Mouse (Mus musculus) midbrain, embryonic 11.5 days (tissue): ENCODE results near the gene Psmd2. TPM values are rescaled to one million over a fixed set of nuclear protein-coding genes. Genes with fewer than 3 reads are reported as not detected.

Experiments used
- ATAC-seq: fragments of 200-750 bp; cut with Nextera tagmentation; 2 replicates; pipeline ENCODE4 v1.8.0; 2017; ENCODE audit warnings: moderate TSS enrichment, moderate library complexity; ENCODE audit not compliant: low FRiP score
- DNase-seq: peaks from one replicate; pipeline ENCODE4 v3.0.0; 2015; ENCODE audit warnings: low spot score; ENCODE audit errors: missing footprints
- H3K27ac ChIP-seq: fragments of 300-500 bp; sonication (generic); 2 replicates; pipeline ENCODE4 v1.5.1; 2014; ENCODE audit warnings: low read depth, low read length
- H3K27me3 ChIP-seq: fragments of 300-500 bp; sonication (generic); 2 replicates; pipeline ENCODE4 v1.6.1; 2014; ENCODE audit warnings: mild to moderate bottlenecking, low read length, moderate library complexity, mixed read lengths; ENCODE audit not compliant: control insufficient read depth, insufficient read depth
- H3K36me3 ChIP-seq: fragments of 300-500 bp; sonication (generic); 2 replicates; pipeline ENCODE4 v1.6.1; 2014; ENCODE audit warnings: mild to moderate bottlenecking, low read length, moderate library complexity, mixed read lengths; ENCODE audit not compliant: control insufficient read depth, insufficient read depth
- H3K4me1 ChIP-seq: fragments of 300-500 bp; sonication (generic); 2 replicates; pipeline ENCODE4 v1.6.1; 2014; ENCODE audit warnings: low read length; ENCODE audit not compliant: control insufficient read depth, insufficient read depth
- H3K4me2 ChIP-seq: fragments of 300-500 bp; sonication (generic); 2 replicates; pipeline ENCODE4 v1.6.1; 2014; ENCODE audit warnings: mild to moderate bottlenecking, moderate library complexity
- H3K4me3 ChIP-seq: fragments of 300-500 bp; sonication (generic); 2 replicates; pipeline ENCODE4 v1.5.1; 2014; ENCODE audit warnings: low read depth, low read length
- H3K9ac ChIP-seq: fragments of 300-500 bp; sonication (generic); 2 replicates; pipeline ENCODE4 v1.6.1; 2014; ENCODE audit warnings: low read length
- H3K9me3 ChIP-seq: fragments of 300-500 bp; sonication (generic); 2 replicates; pipeline ENCODE4 v1.6.1; 2016; ENCODE audit warnings: low read length; ENCODE audit not compliant: control insufficient read depth
- WGBS: fragments of 180-500 bp; shearing (Covaris S2); extraction: QIAGEN DNeasy Blood & Tissue Kit; methylation state at CpG from one replicate; pipeline ENCODE4 v1.1.7; 2014; 5-methylcytosine and 5-hydroxymethylcytosine counted together
- polyA plus RNA-seq: library from polyadenylated mRNA; unstranded; fragments of >200 nt; fragmentation: Nextera tagmentation; extraction: Ambion mirVana; gene quantifications from 2 replicates; pipeline ENCODE4 v1.2.1, GENCODE M21; 2014

Psmd2 gene
- polyA plus RNA-seq, 1 experiment from 2014 or later: 474 TPM

DNA sequence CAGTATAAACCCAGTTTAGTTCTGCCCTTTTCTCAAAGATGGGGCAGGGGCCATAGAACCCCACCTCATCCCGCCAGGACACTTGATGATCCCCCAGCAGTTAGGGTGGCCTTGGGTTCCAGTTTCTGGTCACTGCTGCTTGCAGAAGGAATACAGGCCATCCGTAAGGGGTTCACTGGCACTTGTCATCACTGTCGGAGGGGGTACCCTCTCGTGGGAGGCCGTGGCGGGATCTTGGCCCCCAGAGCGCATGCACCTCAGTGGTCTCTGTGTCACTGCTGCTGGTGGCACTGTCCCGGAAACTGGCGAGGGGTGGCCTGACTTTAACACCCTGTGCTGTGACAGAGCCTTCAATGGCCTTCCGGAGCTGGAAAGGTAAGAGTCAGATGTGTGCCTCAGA lies 51.6 kb downstream of the Psmd2 start:
- no peak overlapping the region for H3K9ac ChIP-seq
- no peak for ATAC-seq
- no peak overlapping the region for H3K4me2 ChIP-seq
- H3K4me1 ChIP-seq: peaks cover 21% of the 10 kb centered on the region
- no peaks in the 10 kb centered on the region for H3K9me3 ChIP-seq
- no peak overlapping the region for H3K27ac ChIP-seq
- H3K27me3 ChIP-seq: no peaks in the 10 kb centered on the region
- H3K36me3 ChIP-seq: peaks cover 2% of the 10 kb centered on the region; the same call in 1 of the 2 replicates
- 89% methylated on average over 10 of the region's 10 CpGs for WGBS
- H3K4me3 ChIP-seq: no peak overlapping the region
- DNase-seq: no peak

DNA sequence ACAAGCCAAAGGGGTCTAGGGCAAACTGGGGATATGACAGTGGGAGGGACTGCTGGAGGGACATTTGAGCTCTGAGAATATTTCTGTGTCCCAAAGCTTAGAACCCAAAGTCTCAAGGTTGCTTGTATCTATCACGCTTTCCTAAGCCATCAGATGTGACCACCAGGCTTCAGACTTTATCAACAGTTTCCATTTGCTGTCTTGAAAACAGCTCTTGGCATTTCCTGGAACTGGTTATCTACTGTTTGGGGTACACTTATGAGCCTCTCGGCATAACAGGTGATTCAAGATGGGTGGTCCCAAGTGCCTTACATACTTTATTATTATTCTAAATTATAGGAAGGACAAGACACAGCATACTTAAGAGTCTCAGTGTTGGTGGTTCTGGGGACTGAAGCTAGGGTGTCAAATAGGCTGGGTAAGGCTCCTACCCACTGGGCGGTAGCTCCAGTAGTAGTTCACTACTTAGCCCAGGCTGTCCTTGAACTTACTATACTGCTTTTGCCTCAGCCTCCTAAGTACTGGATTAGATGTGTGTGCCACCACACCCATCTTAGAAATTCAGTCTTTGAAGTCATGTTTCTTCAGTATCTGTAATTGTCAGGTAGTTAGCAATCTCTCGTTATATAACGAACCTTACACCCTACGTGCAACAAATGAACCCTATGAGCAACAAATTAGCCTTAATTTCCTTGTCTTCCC lies 52.4 kb downstream of the Psmd2 start:
- no peak for ATAC-seq
- Histone ChIP-seq H3K4me2 (no peak overlapping the region), H3K9me3 (no peaks in the 10 kb centered on the region), H3K27ac (no peak overlapping the region), H3K9ac (no peak overlapping the region), H3K4me1 (peaks cover 21% of the 10 kb centered on the region), H3K4me3 (no peak overlapping the region), H3K36me3 (peaks cover 2% of the 10 kb centered on the region; the same call in 1 of the 2 replicates), H3K27me3 (no peaks in the 10 kb centered on the region)
- DNase-seq: no peak
- 96% methylated on average over 6 of the region's 6 CpGs for WGBS

DNA sequence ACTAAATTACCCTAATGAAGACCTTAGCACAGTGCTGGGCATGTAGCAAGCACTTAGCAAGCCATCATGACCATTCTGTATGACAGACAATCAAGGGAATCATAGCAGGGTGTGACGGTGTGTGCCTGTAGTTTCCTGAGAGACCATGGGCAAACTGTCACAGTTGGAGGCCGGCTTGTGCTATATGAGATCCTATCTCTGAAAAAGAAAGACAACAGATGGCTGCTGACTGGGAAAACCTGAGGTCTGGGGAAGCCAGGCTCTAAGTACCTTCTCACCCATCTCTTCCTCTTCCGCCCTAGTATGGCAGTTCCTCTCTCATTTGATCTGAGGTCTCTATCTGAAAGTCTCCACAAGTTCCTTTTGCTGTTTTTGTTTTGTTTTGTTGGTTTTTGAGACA lies 54.3 kb downstream of the Psmd2 start:
- H3K9ac ChIP-seq: no peak overlapping the region
- whole genome bisulfite sequencing: 83% methylated on average over 3 of the region's 3 CpGs
- H3K4me1 ChIP-seq: peaks cover 19% of the 10 kb centered on the region
- no peak overlapping the region for H3K27ac ChIP-seq
- no peaks in the 10 kb centered on the region for H3K27me3 ChIP-seq
- H3K4me2 ChIP-seq: no peak overlapping the region
- ATAC-seq: no peak
- H3K36me3 ChIP-seq: peaks cover 5% of the 10 kb centered on the region; the same call in 1 of the 2 replicates
- DNase-seq: no peak
- no peak overlapping the region for H3K4me3 ChIP-seq
- H3K9me3 ChIP-seq: no peaks in the 10 kb centered on the region

DNA sequence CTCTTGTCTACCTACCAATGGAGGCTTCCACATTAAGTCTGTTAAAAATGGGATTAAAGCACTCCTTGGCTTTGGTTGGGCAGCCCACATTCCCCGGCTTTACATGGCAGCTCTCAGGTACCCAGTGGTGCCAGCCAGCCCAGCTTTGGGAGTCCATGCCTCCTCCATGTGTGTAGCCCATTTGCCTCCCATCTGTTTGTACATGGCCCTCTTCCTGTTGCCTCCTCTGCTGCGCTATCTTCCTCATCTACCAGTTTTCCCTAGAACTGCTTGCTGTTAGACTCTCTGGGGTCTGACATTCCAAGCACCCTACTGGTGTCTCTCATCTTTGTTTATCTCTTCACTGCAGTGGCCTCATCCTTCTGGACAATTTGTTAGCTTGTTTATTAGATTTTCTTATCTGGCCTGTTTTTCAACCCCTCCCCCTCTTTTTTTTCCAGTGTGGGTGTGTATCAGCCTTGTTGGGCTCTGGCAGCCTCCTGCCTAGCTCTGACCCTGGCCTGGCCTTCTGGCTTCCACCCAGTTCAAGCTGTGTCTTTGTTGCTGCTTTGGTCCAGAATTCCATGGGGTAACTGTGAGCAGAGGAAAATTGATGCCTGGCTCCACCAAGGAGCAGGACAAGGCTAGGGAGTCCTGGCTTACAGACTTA lies 55.1 kb downstream of the Psmd2 start:
- Histone ChIP-seq H3K27me3 (no peaks in the 10 kb centered on the region), H3K9me3 (no peaks in the 10 kb centered on the region), H3K4me3 (no peak overlapping the region), H3K36me3 (peaks cover 5% of the 10 kb centered on the region; the same call in 1 of the 2 replicates), H3K9ac (no peak overlapping the region), H3K4me2 (no peak overlapping the region), H3K27ac (no peak overlapping the region), H3K4me1 (peaks cover 15% of the 10 kb centered on the region)
- 83% methylated on average over 2 of the region's 2 CpGs for WGBS
- ATAC-seq (no peak), DNase-seq (no peak)

- H3K27ac ChIP-seq: no peak overlapping the region
- H3K4me1 ChIP-seq: no peaks in the 10 kb centered on the region
- no peak overlapping the region for H3K4me3 ChIP-seq
- ATAC-seq: peak; percentile 1; the same call in 1 of the 2 replicates
- no peaks in the 10 kb centered on the region for H3K27me3 ChIP-seq
- DNase-seq: no peak
- H3K36me3 ChIP-seq: peaks cover 5% of the 10 kb centered on the region; the same call in 1 of the 2 replicates
- 92% methylated on average over 21 of the region's 21 CpGs for WGBS
- no peaks in the 10 kb centered on the region for H3K9me3 ChIP-seq
- H3K4me2 ChIP-seq: no peak overlapping the region
- no peak overlapping the region for H3K9ac ChIP-seq
Measured at GRCm38 (mm10) chr16:20708220-20708938, 56.9 kb downstream of the Psmd2 start.

GRCm38 (mm10) chr16:20708939-20709734 lies 57.7 kb downstream of the Psmd2 start:
- Histone ChIP-seq H3K4me3 (no peak overlapping the region), H3K27ac (no peak overlapping the region), H3K9me3 (no peaks in the 10 kb centered on the region), H3K4me1 (no peaks in the 10 kb centered on the region; the same call in 1 of the 2 replicates), H3K36me3 (peaks cover 5% of the 10 kb centered on the region; the same call in 1 of the 2 replicates), H3K4me2 (no peak overlapping the region), H3K9ac (no peak overlapping the region), H3K27me3 (no peaks in the 10 kb centered on the region)
- 72% methylated on average over 19 of the region's 19 CpGs for WGBS
- DNase-seq (peak; percentile 98), ATAC-seq (peak; percentile 70)

DNA sequence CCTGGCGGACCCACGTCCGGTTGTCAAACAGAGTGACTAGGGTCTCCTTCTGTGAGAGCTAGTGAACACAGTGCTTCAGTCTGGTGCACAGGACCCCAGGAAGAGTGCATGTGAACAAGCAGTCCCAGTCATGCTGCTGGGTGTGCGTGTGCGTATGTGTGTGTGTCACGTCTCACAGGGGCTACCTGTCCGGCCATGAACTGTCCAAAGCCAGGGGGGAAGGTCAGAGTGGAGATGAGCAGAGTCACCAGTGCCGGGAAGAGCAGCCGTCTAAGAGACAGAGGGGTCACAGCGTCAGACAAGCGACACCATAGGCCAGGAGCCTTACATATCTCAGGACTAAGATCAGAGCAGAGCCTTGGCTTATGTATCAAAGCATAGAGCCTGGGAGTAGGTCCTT lies 58.9 kb downstream of the Psmd2 start:
- DNase-seq (no peak), ATAC-seq (no peak)
- H3K27me3 ChIP-seq: no peaks in the 10 kb centered on the region
- no peak overlapping the region for H3K4me2 ChIP-seq
- 94% methylated on average over 11 of the region's 11 CpGs for WGBS
- no peaks in the 10 kb centered on the region for H3K9me3 ChIP-seq
- no peak overlapping the region for H3K4me3 ChIP-seq
- no peak overlapping the region for H3K9ac ChIP-seq
- no peak overlapping the region for H3K27ac ChIP-seq
- H3K36me3 ChIP-seq: peaks cover 5% of the 10 kb centered on the region; the same call in 1 of the 2 replicates
- peaks cover 10% of the 10 kb centered on the region for H3K4me1 ChIP-seq

DNA sequence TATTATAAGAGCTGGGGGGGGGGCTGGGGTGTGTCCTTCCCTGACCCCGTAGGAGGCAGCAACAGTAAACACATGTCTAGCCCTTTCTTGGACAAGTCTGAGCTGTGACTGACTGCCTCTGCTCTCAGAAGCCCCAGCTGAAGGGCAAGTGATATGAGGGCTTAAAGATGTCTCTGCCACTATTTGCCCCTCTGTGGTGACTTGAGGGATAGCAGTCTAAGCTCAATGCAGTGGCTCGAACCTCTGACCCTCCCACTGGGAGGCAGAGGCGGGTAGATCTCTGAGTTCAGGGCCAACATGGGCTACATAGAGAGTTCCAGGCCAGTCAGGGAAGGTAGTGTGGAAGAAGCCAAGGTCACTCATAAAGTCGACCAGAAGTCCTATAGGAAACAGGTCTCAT lies 59.4 kb downstream of the Psmd2 start:
- peaks cover 5% of the 10 kb centered on the region; the same call in 1 of the 2 replicates for H3K36me3 ChIP-seq
- WGBS: 91% methylated on average over 4 of the region's 4 CpGs

More for the DNA sequence above, 59.4 kb downstream of the Psmd2 start:
- no peak for ATAC-seq
- Histone ChIP-seq H3K27me3 (no peaks in the 10 kb centered on the region), H3K4me1 (peaks cover 11% of the 10 kb centered on the region), H3K4me2 (no peak overlapping the region), H3K9ac (no peak overlapping the region), H3K27ac (no peak overlapping the region), H3K9me3 (no peaks in the 10 kb centered on the region), H3K4me3 (no peak overlapping the region)
- DNase-seq: no peak
